Comparison of ENCODE assay signal across 13 mouse cellular contexts in the genomic region with DNA sequence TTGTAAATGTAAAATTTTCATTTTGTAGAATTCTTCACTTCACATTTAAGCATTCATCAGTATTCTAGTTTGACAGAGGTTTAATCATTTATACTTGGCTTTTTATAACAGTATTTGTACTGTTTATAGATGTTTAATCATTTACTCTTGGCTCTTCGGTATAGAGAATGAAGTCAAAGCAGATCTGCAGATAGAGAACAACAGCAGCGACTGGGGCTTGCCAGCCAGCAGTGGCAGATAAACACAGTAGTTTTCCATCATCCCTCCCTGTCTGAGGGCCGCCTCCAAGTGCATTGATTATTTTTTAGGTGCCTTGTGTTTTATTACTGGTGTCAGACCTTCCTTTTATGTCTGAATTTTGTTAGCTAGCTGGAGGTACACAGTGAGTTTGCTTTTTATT.
"Had no signal": no experiment of that assay in that cellular context is flagged by ENCODE, and none has a peak within 500 bp of the region (broad histone marks: within the 10 kb centered on the region; RNA-seq: fewer than 3 reads in every experiment).

No protein-coding gene starts in this region.

- H3K27me3 ChIP-seq: limb, embryonic 15.5 days; liver, embryonic 13.5 days; midbrain, embryonic 12.5 days; neural tube, embryonic 13.5 days had no signal

- H3K4me2 ChIP-seq: limb, embryonic 15.5 days; liver, embryonic 13.5 days; midbrain, embryonic 12.5 days; neural tube, embryonic 13.5 days had no signal

- H3K27ac ChIP-seq: hindbrain, postnatal 0 days; left cerebral cortex, adult 2 months; limb, embryonic 15.5 days; liver, embryonic 13.5 days; midbrain, embryonic 12.5 days; neural tube, embryonic 13.5 days had no signal

- H3K9me3 ChIP-seq: limb, embryonic 15.5 days; liver, embryonic 13.5 days; midbrain, embryonic 12.5 days; neural tube, embryonic 13.5 days had no signal

- DNase-seq: liver, embryonic 13.5 days; lung, adult 18-20 months; retina, postnatal 1 day; right cerebral cortex, postnatal 4 days; spleen, adult 18-20 months; thymus, adult 18-20 months; thymus, postnatal 14 days had no signal

- H3K9ac ChIP-seq: limb, embryonic 15.5 days; liver, embryonic 13.5 days; midbrain, embryonic 12.5 days; neural tube, embryonic 13.5 days had no signal

- H3K4me1 ChIP-seq: liver, embryonic 13.5 days; midbrain, embryonic 12.5 days; neural tube, embryonic 13.5 days had no signal

- H3K4me3 ChIP-seq: left cerebral cortex, adult 2 months; limb, embryonic 15.5 days; liver, embryonic 13.5 days; midbrain, embryonic 12.5 days; neural tube, embryonic 13.5 days had no signal

- ATAC-seq: hindbrain, postnatal 0 days; midbrain, embryonic 16.5 days had no signal

- H3K36me3 ChIP-seq: limb, embryonic 15.5 days; liver, embryonic 13.5 days; midbrain, embryonic 12.5 days; neural tube, embryonic 13.5 days had no signal
